15 mouse cellular contexts compared by ENCODE assay signal in the genomic region with DNA sequence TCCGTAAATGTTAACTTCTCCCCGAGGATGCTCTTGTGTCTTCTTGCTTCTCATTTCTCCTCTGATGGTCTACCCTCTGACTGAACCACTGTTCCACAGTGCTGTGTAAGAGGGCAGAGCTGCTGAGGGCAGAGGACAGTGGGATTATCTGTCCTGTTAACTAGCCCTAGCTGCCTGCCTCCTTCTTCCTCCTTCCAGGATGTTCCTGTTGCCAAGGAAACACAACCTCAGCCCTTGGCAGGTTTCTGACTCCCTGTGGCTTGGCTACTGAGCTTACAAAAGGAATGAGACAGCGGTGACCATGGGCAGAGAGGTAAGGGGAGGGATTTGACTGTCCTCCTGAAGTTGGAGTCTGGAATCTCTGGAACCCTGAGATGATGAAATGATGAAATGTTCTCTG. TPM values are rescaled to one million over a fixed set of nuclear protein-coding genes. Genes with fewer than 3 reads are reported as not detected.
"Had no signal": no experiment of that assay in that cellular context is flagged by ENCODE, and none has a peak within 500 bp of the region (broad histone marks: within the 10 kb centered on the region; RNA-seq: fewer than 3 reads in every experiment).

No protein-coding gene starts in this region.

- H3K4me2 ChIP-seq: kidney, embryonic 15.5 days; limb, embryonic 15.5 days; liver, embryonic 12.5 days; lung, embryonic 14.5 days had no signal

- H3K9ac ChIP-seq: kidney, embryonic 15.5 days; limb, embryonic 15.5 days; liver, embryonic 12.5 days; lung, embryonic 14.5 days had no signal

- H3K27me3 ChIP-seq: limb, embryonic 15.5 days had no signal

- DNase-seq: kidney, adult 2 months; kidney, postnatal 14 days; lung, embryonic 14.5 days; lung, postnatal 14 days; right cerebral cortex, adult 18-20 months; right cerebral cortex, postnatal 25 days; thymus, postnatal 36 days had no signal

- H3K4me3 ChIP-seq: kidney, embryonic 15.5 days; limb, embryonic 15.5 days; liver, embryonic 12.5 days; megakaryocyte, embryonic 14.5 days; myocyte had no signal

- H3K4me1 ChIP-seq: limb, embryonic 15.5 days; liver, embryonic 12.5 days; megakaryocyte, embryonic 14.5 days had no signal

- H3K9me3 ChIP-seq: kidney, embryonic 15.5 days; limb, embryonic 15.5 days; liver, embryonic 12.5 days; megakaryocyte, embryonic 14.5 days had no signal

- ATAC-seq: liver, embryonic 12.5 days had no signal

- H3K27ac ChIP-seq: kidney, embryonic 15.5 days; limb, embryonic 15.5 days; liver, embryonic 12.5 days; macrophage had no signal

- H3K36me3 ChIP-seq: kidney, embryonic 15.5 days; limb, embryonic 15.5 days; liver, embryonic 12.5 days had no signal

RNA-seq across cellular contexts. Expression of a gene that starts 32.2 kb away (rescaled TPM):
- polyA plus RNA-seq: limb, embryonic 11.5 days; liver, embryonic 16.5 days; lung, embryonic 14.5 days; macrophage had no signal
